Mouse (Mus musculus) CH12.LX (cell line): ENCODE results near the gene Rbm47.

Source experiments
- BHLHE40 ChIP-seq: IDR thresholded peaks from 2 replicates; pipeline ENCODE4 v1.6.1; 2011; ENCODE audit warnings: mild to moderate bottlenecking, low read depth, low read length, improper control_type of control experiment
- ELF1 ChIP-seq: IDR thresholded peaks from 2 replicates; pipeline ENCODE4 v1.6.1; 2014; ENCODE audit warnings: low read depth, mild to moderate bottlenecking, inconsistent platforms, low read length, improper control_type of control experiment
- MAX ChIP-seq: IDR thresholded peaks from 2 replicates; pipeline ENCODE4 v1.6.1; 2011; ENCODE audit warnings: low read length, improper control_type of control experiment
- RAD21 ChIP-seq: IDR thresholded peaks from 2 replicates; pipeline ENCODE4 v1.6.1; 2011; ENCODE audit warnings: low read depth, mild to moderate bottlenecking, low read length, improper control_type of control experiment, moderate library complexity
- ZNF384 ChIP-seq: IDR thresholded peaks from 2 replicates; pipeline ENCODE4 v1.6.1; 2012; ENCODE audit warnings: low read depth, low read length, improper control_type of control experiment, inconsistent platforms

GRCm38 (mm10) chr5:65986426-65986825, 186.5 kb downstream of the Rbm47 start:
- TF ChIP-seq BHLHE40 (peak; percentile 73), ELF1 (no peak), MAX (no peak), ZNF384 (no peak), RAD21 (no peak)
